Mouse (Mus musculus): ENCODE results near the gene Smc1b. TPM values are rescaled to one million over a fixed set of nuclear protein-coding genes. Genes with fewer than 3 reads are reported as not detected.

Smc1b gene
- 0.12 and 0.15 TPM in 2 replicates for polyA plus RNA-seq (2016; fragmentation: Nextera tagmentation; extraction: Ambion mirVana)

DNA sequence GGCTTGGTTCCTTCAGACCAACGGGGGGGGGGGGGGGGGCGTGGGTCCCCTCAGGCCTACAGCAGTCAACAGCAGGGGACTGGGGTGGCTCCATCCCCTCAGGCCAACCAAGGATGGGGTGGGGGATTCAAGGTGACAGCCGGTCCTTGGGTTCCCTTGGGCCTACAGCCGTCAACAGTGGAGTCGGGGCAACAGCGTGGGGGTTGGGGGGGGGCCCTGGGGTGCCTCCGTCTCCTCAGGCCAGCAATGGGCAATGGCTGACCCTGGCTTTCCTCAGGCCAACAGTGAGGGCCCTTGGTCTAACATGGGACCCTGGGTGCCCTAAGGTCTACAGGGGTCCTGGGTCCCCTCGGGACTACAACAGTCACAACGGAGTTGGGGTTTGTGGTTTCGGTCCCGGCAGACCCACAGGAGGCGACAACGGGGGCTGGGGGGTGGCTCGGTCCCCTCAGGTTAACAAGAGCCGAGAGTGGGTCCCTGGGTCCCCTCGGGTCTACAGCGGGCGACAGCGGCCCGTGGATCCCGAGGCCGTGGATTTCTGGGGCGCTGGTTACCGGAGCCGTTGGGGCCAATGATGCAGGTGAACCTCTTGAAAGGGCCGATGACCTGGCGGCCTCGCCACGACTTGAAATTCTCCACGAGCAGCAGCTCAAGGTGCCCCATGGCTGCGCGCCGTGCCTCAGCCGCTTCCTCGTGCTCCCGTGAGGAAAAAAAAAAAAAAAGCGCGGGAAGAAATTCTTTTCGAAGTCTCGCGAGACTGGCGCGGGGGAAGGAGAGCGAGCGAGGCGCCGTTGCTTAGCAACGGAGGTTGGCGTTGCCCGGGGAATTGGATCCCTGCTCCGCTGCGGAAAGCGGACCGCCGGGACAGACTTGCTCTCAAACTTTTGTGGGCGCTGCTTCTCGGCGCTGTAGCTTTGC, at the start of gene Smc1b, which contains the start of gene Ribc2:
Smc1b (minus strand) TSS at position 690 of the 918 bp plus-strand sequence.
Ribc2 (plus strand) TSS at position 804 of the 918 bp plus-strand sequence.
- Histone ChIP-seq H3K27ac (replicated peaks) (peak within 1 kb of the TSS; percentile 80), H3K27me3 (replicated peaks; ENCODE audit: low read depth, poor library complexity, severe bottlenecking) (peaks cover 30% of the 10 kb centered on the region), H3K9me3 (peaks cover 9% of the 10 kb centered on the region), H3K36me3 (replicated peaks) (no peaks in the 10 kb centered on the region), H3K4me1 (peaks cover 23% of the 10 kb centered on the region), H3K4me3 (peak within 1 kb of the TSS; percentile 52)
- WGBS: 31% methylated on average over 57 of the region's 58 CpGs
- peak; percentile 86 for DNase-seq (ENCODE audit: low spot score)

DNA sequence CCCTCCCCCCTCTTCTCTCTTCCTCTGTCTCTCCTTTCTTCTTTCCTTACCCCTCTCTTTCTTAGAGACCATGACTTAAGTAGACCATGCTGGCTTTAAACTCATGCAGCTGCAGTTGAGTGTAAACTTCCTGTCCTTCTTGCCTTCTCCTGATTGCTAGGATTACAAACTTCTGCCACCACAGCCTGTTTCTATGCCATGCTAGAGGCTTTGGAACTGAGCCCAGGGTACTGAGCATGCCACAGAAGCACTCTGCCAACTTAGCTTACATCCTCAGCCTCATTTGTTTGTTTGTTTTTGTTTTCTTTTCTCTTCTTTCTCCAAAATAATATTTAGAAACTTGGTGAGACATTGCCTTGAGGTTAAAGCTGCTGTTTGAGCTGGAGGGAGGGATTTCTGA, 48.6 kb upstream of the Smc1b start:
- Histone ChIP-seq H3K4me1 (peaks cover 23% of the 10 kb centered on the region; the same call in 1 of the 2 replicates), H3K27ac (replicated peaks) (no peak overlapping the region; the same call in 1 of the 2 replicates), H3K9me3 (no peaks in the 10 kb centered on the region), H3K27me3 (replicated peaks; ENCODE audit: low read depth, poor library complexity, severe bottlenecking) (peaks cover 6% of the 10 kb centered on the region; the same call in 1 of the 2 replicates), H3K36me3 (replicated peaks) (no peaks in the 10 kb centered on the region), H3K4me3 (no peak overlapping the region)
- DNase-seq (ENCODE audit: low spot score): no peak

DNA sequence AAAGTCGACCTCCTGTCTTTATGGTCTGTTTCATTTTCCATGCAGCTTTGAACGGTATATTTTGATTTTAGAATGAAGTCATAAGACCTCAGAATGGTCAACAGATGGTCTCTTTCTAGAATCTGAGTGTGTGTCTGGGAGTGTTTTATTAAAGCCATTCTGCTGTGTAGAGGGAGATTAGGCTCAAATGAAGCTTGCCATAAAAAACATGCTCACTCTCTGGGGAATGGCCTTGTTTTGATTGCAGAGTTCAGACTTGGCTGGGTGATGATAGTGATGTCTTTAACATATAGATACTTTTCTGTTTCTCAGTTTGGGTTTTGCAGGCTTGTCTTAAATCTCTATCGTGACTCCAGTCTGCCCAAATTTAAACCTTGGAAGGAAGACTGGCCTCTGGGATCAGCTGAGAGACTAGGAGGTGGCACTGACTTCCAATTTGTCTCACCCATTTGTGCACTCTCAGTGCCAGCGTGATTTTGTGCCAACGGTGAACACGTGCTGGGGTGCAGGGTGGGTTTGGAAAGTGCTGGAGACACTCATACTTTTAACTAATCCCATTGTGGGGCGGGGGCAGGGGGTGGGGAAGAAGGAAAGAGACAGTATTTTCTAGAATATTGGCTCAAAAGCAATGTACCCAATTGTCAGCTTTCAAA, 47.9 kb upstream of the Smc1b start:
- H3K27ac ChIP-seq (replicated peaks): 0 out of 2 replicates have a peak overlapping the region, but pooled peaks have one; percentile 24
- no peaks in the 10 kb centered on the region for H3K36me3 ChIP-seq (replicated peaks)
- no peak overlapping the region for H3K4me3 ChIP-seq
- no peaks in the 10 kb centered on the region for H3K9me3 ChIP-seq
- no peak for DNase-seq (ENCODE audit: low spot score)
- peaks cover 6% of the 10 kb centered on the region; the same call in 1 of the 2 replicates for H3K27me3 ChIP-seq (replicated peaks; ENCODE audit: low read depth, poor library complexity, severe bottlenecking)
- 76% methylated on average over 7 of the region's 7 CpGs for WGBS
- peaks cover 24% of the 10 kb centered on the region; the same call in 1 of the 2 replicates for H3K4me1 ChIP-seq

DNA sequence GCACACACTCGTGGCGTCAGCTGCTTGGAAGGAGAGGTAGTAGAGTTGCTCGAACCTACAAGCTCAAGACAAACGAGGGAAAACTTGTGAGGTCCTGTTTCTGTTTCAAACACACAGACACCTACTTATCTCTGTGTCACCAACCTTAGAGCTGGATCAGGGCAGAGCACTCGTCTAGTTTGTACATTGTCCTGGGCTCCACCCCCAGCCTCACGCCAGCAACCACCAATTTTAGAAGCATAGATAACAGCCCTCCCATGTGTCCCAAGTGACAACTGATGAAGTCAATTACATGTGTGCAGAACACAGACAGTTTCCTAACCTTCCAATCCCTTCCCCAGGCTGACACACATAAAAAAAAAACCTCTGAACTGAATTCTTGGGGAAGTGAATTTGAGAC, 46.4 kb upstream of the Smc1b start:
- WGBS: 79% methylated on average over 6 of the region's 6 CpGs
- Histone ChIP-seq H3K4me1 (peaks cover 29% of the 10 kb centered on the region), H3K27ac (replicated peaks) (no peak overlapping the region), H3K9me3 (no peaks in the 10 kb centered on the region), H3K27me3 (replicated peaks; ENCODE audit: low read depth, poor library complexity, severe bottlenecking) (peaks cover 6% of the 10 kb centered on the region; the same call in 1 of the 2 replicates), H3K4me3 (no peak overlapping the region), H3K36me3 (replicated peaks) (no peaks in the 10 kb centered on the region)
- no peak for DNase-seq (ENCODE audit: low spot score)

DNA sequence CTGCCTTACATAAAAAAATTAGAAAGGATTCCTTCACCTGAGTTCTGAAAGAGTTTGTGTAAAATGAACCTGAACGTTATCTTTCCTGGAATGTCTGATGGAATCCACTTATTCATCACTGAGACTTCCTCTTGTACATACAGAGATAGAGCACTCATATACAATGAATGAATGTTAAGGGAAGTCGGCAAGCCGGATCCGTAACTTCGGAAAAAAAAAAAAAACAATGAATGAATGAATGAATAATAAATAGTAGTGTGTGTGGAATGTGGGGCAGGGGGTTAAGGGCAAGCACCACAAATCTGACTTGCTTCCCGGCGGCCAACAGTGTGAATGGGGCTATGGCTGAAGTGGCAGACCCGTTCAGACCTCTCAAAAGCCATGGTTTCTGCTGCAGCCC, 45.8 kb upstream of the Smc1b start:
- no peaks in the 10 kb centered on the region for H3K36me3 ChIP-seq (replicated peaks)
- 80% methylated on average over 8 of the region's 8 CpGs for WGBS
- peaks cover 35% of the 10 kb centered on the region for H3K4me1 ChIP-seq
- no peak overlapping the region for H3K27ac ChIP-seq (replicated peaks)
- no peaks in the 10 kb centered on the region for H3K9me3 ChIP-seq
- peak; percentile 68 for DNase-seq (ENCODE audit: low spot score)
- no peak overlapping the region for H3K4me3 ChIP-seq
- H3K27me3 ChIP-seq (replicated peaks; ENCODE audit: low read depth, poor library complexity, severe bottlenecking): peaks cover 6% of the 10 kb centered on the region; the same call in 1 of the 2 replicates

DNA sequence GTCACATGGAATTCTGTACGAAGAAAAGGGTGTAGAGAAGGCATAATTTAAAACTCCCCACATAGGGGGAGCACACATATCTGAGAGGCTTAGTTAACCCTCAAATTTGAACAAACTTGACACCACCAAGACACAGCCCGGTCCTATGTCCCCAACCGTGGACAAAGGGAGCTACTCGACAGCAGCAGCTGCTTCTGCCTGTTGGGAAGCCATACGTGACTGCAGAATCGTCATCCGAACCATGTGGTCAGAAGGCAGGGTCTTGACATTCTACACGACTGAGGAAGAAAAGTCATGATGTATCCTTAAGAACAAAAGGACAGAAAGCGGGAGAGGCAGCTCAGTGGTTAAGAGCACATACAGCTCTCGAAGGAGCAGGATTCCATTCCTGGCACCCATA, 42.3 kb upstream of the Smc1b start:
- Histone ChIP-seq H3K4me1 (peaks cover 33% of the 10 kb centered on the region), H3K27me3 (replicated peaks; ENCODE audit: low read depth, poor library complexity, severe bottlenecking) (no peaks in the 10 kb centered on the region), H3K27ac (replicated peaks) (peak overlapping the region; percentile 21; the same call in 1 of the 2 replicates), H3K4me3 (no peak overlapping the region), H3K9me3 (no peaks in the 10 kb centered on the region), H3K36me3 (replicated peaks) (no peaks in the 10 kb centered on the region)
- no peak for DNase-seq (ENCODE audit: low spot score)
- 80% methylated on average over 10 of the region's 10 CpGs for WGBS

DNA sequence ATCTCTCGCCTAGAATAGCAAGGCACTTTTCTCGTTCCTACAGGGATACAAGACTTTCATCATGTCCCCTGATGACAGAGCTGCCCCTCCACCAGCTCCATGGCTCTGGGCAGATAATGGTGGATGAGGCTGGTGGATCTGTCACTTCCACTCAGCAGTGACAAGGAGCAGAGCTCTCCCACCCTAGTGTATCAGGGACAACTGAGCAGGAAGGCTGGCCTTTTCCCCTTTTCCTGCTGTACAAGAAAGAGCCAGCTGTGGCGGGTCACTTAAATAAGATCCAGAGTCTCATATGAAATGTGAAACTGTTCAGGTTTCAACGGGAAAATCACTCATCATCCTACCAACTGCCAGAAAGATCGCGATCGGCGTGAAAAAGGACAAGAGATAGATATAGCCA, 41.7 kb upstream of the Smc1b start:
- 62% methylated on average over 8 of the region's 8 CpGs for WGBS
- H3K27ac ChIP-seq (replicated peaks): peak overlapping the region; percentile 21
- H3K36me3 ChIP-seq (replicated peaks): no peaks in the 10 kb centered on the region
- peaks cover 39% of the 10 kb centered on the region for H3K4me1 ChIP-seq
- no peaks in the 10 kb centered on the region for H3K9me3 ChIP-seq
- no peaks in the 10 kb centered on the region for H3K27me3 ChIP-seq (replicated peaks; ENCODE audit: low read depth, poor library complexity, severe bottlenecking)
- peak; percentile 64 for DNase-seq (ENCODE audit: low spot score)
- no peak overlapping the region for H3K4me3 ChIP-seq

DNA sequence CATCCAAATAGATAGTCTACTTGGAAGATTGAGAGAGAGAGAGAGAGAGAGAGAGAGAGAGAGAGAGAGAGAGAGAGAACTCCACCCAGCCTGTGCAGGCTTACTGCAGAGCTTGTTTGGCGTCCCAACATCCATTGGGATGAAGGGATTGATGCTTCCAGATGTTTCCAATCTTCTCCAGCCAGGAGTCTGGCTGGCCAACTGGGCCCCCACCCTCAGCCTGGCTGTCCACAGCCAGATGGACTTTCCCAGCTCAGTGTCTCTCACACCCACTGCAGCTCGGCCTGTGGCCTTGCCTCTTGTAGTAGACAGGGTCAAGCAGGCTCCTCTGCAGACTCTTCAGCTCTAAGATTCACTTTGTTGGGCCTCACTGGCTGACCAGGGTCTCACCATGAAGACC, 40.3 kb upstream of the Smc1b start:
- no peak overlapping the region for H3K4me3 ChIP-seq
- no peaks in the 10 kb centered on the region for H3K9me3 ChIP-seq
- peaks cover 53% of the 10 kb centered on the region for H3K4me1 ChIP-seq
- H3K27ac ChIP-seq (replicated peaks): peak overlapping the region; percentile 45; the same call in 1 of the 2 replicates
- no peak for DNase-seq (ENCODE audit: low spot score)
- 64% methylated on average over 2 of the region's 2 CpGs for WGBS
- H3K27me3 ChIP-seq (replicated peaks; ENCODE audit: low read depth, poor library complexity, severe bottlenecking): no peaks in the 10 kb centered on the region
- H3K36me3 ChIP-seq (replicated peaks): no peaks in the 10 kb centered on the region

DNA sequence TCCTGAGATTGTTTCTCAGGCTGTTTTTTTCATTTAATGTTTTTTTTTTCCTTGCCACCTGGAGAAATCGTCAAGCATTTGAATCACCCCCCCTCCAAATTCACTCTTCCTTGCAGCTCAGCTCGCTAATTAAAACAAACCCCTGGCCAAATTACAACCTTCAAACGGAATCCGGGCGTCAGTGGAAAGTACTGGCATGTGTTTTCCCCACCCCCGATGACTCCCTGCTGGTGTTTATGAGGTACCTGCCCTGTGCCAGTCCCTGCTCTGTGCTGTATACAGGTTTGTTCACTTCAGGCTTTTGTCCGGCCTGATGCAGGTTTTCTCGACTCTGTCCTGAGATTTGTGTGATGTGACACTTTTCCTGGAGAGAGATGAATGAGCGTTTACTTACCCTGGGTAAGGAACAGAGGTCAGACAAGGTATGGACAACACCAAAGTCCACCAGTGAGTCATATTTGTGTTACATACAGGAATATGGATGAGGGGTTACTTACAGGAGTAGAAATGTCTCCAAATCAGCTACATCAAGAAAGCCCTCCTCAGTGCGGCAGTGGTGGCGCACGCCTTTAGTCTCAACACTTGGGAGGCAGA, 35.4 kb upstream of the Smc1b start:
- Histone ChIP-seq H3K27ac (replicated peaks) (peak overlapping the region; percentile 86), H3K36me3 (replicated peaks) (no peaks in the 10 kb centered on the region), H3K4me3 (peak overlapping the region; percentile 31; the same call in 1 of the 2 replicates), H3K27me3 (replicated peaks; ENCODE audit: low read depth, poor library complexity, severe bottlenecking) (no peaks in the 10 kb centered on the region), H3K4me1 (peaks cover 72% of the 10 kb centered on the region), H3K9me3 (no peaks in the 10 kb centered on the region)
- DNase-seq (ENCODE audit: low spot score): no peak
- WGBS: 43% methylated on average over 12 of the region's 12 CpGs

DNA sequence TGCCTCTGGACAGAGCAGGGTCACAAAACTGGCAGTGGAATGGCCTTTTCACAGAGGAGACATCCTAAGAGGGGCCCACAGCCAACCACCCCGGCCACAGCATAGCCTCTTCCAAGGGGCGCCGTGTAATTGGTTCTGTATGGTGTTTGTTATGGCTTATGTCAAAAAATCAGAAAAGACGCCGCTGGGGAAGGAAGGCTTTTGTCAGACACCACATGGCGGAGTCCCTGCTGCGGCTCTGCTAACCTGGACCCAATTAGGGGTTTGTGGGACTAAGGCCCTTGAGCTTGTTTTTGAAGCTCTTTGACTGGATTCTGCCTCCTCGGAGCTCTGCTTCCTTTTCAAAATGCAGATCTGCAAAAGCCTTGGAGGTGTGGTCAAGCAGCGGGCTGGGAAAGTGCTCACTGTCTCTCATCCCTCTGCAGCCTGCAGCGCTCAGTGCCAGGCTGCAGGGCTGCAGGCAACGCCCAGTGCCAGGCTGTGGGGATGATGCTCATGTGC, 34.7 kb upstream of the Smc1b start:
- Histone ChIP-seq H3K27ac (replicated peaks) (peak overlapping the region; percentile 86), H3K27me3 (replicated peaks; ENCODE audit: low read depth, poor library complexity, severe bottlenecking) (no peaks in the 10 kb centered on the region), H3K4me1 (peaks cover 76% of the 10 kb centered on the region), H3K9me3 (no peaks in the 10 kb centered on the region), H3K4me3 (peak overlapping the region; percentile 31), H3K36me3 (replicated peaks) (no peaks in the 10 kb centered on the region)
- DNase-seq (ENCODE audit: low spot score): peak; percentile 84
- WGBS: 14% methylated on average over 11 of the region's 11 CpGs

DNA sequence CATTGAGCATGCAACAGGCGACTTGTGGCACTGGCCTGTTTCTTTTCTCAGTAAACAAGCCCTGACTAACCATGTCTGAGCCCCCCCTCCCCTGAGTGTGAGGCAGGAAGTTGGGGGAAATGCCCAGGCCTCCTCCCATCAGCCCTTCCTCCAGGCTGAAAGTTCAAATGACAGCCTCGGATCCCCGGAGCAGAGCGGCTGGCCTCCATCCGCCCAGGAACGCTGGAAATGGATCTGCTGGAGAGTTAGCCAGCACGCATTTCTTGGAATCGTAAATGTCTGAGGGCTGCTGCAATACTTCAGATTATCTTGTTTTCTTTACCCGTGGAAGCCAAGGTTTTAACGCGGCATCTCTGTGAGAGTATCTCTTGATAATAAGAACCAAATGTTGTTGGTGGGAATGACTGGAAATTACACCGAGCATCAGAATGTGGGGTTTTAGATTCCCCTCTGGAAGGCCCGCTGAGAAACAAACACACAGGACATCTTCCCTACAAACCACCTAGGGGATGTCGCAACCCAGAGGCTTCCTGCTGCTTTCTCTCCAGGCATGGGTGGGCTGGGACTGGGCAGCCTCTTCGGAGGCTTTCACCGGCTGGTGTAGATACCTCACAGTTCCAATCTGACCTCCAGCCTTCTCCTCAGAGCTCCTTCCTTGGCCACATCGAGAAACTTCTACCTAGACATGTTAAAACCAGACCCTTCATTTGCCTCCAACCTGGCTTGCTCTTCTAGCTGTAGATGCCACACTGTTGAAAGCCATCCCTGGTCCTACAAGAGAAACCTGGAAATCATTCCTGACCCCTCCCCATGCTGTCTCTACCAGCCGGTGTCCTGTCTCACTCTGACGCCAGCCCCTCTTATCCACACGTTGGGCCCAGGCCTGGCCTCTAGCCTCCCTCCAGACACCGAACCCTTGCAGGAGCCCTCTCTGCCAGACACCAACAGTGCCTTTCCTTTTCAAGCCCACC, 31.2 kb upstream of the Smc1b start:
- H3K27me3 ChIP-seq (replicated peaks; ENCODE audit: low read depth, poor library complexity, severe bottlenecking): no peaks in the 10 kb centered on the region
- WGBS: 41% methylated on average over 21 of the region's 21 CpGs
- H3K36me3 ChIP-seq (replicated peaks): no peaks in the 10 kb centered on the region
- peaks cover 60% of the 10 kb centered on the region for H3K4me1 ChIP-seq
- 0 out of 2 replicates have a peak overlapping the region, but pooled peaks have one; percentile 11 for H3K4me3 ChIP-seq
- no peaks in the 10 kb centered on the region for H3K9me3 ChIP-seq
- H3K27ac ChIP-seq (replicated peaks): peak overlapping the region; percentile 72
- DNase-seq (ENCODE audit: low spot score): peak; percentile 70

All from embryonic facial prominence, embryonic 10.5 days (tissue).